ENCODE assay signal across 14 mouse cellular contexts in genomic region chr16:33682651-33683050, GRCm38 (mm10). TPM values are rescaled to one million over a fixed set of nuclear protein-coding genes. Genes with fewer than 3 reads are reported as not detected.
DNase-seq lines count a peak whose midpoint lies in the region; TF ChIP-seq lines count a peak whose summit lies in the region.
"Had no signal": no experiment of that assay in that cellular context is flagged by ENCODE, and none has a peak within 500 bp of the region (broad histone marks: within the 10 kb centered on the region; RNA-seq: fewer than 3 reads in every experiment).

No protein-coding gene starts in this region.

- peak overlapping the region; percentile 96 for H3K27ac ChIP-seq in gastrocnemius, adult 2 months
- 0 out of 2 replicates have a peak overlapping the region, but pooled peaks have one; percentile 32 for H3K27ac ChIP-seq in layer of hippocampus, adult 2 months
- H3K27ac ChIP-seq in spleen, adult 2 months (ENCODE audit: insufficient read depth, low read length), result peak overlapping the region; percentile 2; the same call in 1 of the 2 replicates
- H3K27ac ChIP-seq: forebrain, embryonic 15.5 days; heart, embryonic 10.5 days; hindbrain, embryonic 15.5 days had no signal

- intact Hi-C loops in gastrocnemius, adult 2 months (cut with DNase I), result no loop called here

- no peak for TF ChIP-seq POLR2A in spleen, adult 2 months (IDR thresholded peaks at IDR 0.05; ENCODE audit: low read depth, low read length)

- TF ChIP-seq CTCF in gastrocnemius, adult 2 months (IDR thresholded peaks at IDR 0.05), result no peak
- no peak for TF ChIP-seq CTCF in layer of hippocampus, adult 2 months (conservative IDR thresholded peaks at IDR 0.05)
- no peak for TF ChIP-seq CTCF in spleen, adult 2 months (IDR thresholded peaks at IDR 0.05; ENCODE audit: extremely low read depth, insufficient read depth, insufficient read length, insufficient replicate concordance)

- no peaks in the 10 kb centered on the region for H3K36me3 ChIP-seq in spleen, adult 2 months (ENCODE audit: control insufficient read depth, insufficient read depth, low read length)
- H3K36me3 ChIP-seq: embryonic facial prominence, embryonic 10.5 days; forebrain, embryonic 15.5 days; hindbrain, embryonic 15.5 days had no signal

- DNase-seq in gastrocnemius, adult 2 months, result no peak
- no peak for DNase-seq in gastrocnemius, postnatal 10 days
- no peak for DNase-seq in layer of hippocampus, adult 2 months (ENCODE audit: low spot score in 2 of 2)
- no peak for DNase-seq in layer of hippocampus, postnatal 14 days (ENCODE audit: low spot score in 2 of 2)
- DNase-seq in spleen, adult 2 months (ENCODE audit: low read depth in 1 of 2, low spot score in 2 of 2), result no peak
- no peak for DNase-seq in spleen, adult 18-20 months
- DNase-seq in induced T-regulatory cell, adult 2 months (ENCODE audit: low read depth), result peak; percentile 45
- DNase-seq in left cerebral cortex, adult 18-20 months (ENCODE audit: low spot score in 2 of 2), result no peak
- DNase-seq: adrenal gland, postnatal 25 days; gastrocnemius, postnatal 14 days had no signal

- peaks cover 20% of the 10 kb centered on the region; the same call in 1 of the 2 replicates for H3K4me1 ChIP-seq in spleen, adult 2 months (ENCODE audit: control insufficient read depth, insufficient read depth, insufficient read length)

- 96% methylated on average over 3 of the region's 3 CpGs for WGBS in spleen, adult 2 months

- no peaks in the 10 kb centered on the region for H3K27me3 ChIP-seq in spleen, adult 2 months (ENCODE audit: control insufficient read depth, insufficient read depth, low read length)
- H3K27me3 ChIP-seq: forebrain, embryonic 15.5 days; hindbrain, embryonic 15.5 days had no signal

- no peak overlapping the region for H3K4me3 ChIP-seq in gastrocnemius, adult 2 months
- H3K4me3 ChIP-seq in layer of hippocampus, adult 2 months, result no peak overlapping the region
- H3K4me3 ChIP-seq in spleen, adult 2 months (ENCODE audit: extremely low read depth, insufficient read depth, insufficient read length), result no peak overlapping the region
- H3K4me3 ChIP-seq: embryonic facial prominence, embryonic 10.5 days; forebrain, embryonic 15.5 days; heart, embryonic 10.5 days; hindbrain, embryonic 15.5 days had no signal

RNA-seq across cellular contexts. Expression of gene Heg1, which starts 1.5 kb away (rescaled TPM):
- total RNA-seq in gastrocnemius, adult 2 months (2021), result 10 to 100 TPM; 30.4 to 43.3 TPM
- total RNA-seq in gastrocnemius, postnatal 10 days (2021), result 10 to 100 TPM; 54.7 to 72.6 TPM
- 10 to 100 TPM; 24.6 to 28.8 TPM for total RNA-seq in layer of hippocampus, adult 2 months (2021)
- total RNA-seq in layer of hippocampus, postnatal 14 days (2021), result 10 to 100 TPM; 39.6 to 41.7 TPM
- polyA plus RNA-seq in spleen, adult 2 months (2012; rRNA removed), result 36.0 and 42.4 TPM in 2 replicates
- total RNA-seq in left cerebral cortex, adult 18-20 months (2021), result 10 to 100 TPM; 25.0 to 25.2 TPM

Comparison
In these comparisons a context has a peak if more than half of its experiments do, and no peak if none do; other contexts are left out.
1. H3K27ac ChIP-seq: peak in every context shown above with its lines; median percentile 96 in gastrocnemius, adult 2 months; 32 in layer of hippocampus, adult 2 months; 2 in spleen, adult 2 months.